Mouse (Mus musculus): ENCODE results near the gene Cyp4f39.
A peak's percentile ranks its signal among the peaks of the same experiment; 100 is the strongest.

Gene Cyp4f39

GRCm38 (mm10) chr17:32452482-32452881 is at the start of gene Cyp4f39:
TSS of gene Cyp4f39 (plus strand) at chr17:32452723.
- DNase-seq = peak; percentile 10 to 26

GRCm38 (mm10) chr17:32402779-32403157 is 49.8 kb upstream of the Cyp4f39 start:
- peak; percentile 67 to 69 for DNase-seq

- DNase-seq = peak; percentile 63 to 69
Measured at GRCm38 (mm10) chr17:32403417-32403816, 49.1 kb upstream of the Cyp4f39 start, which contains the start of gene Rasal3. TSS of gene Rasal3 (minus strand) at chr17:32403583.

- DNase-seq = no peak
Measured at GRCm38 (mm10) chr17:32411898-32412297, 40.6 kb upstream of the Cyp4f39 start.

- DNase-seq = no peak
Measured at GRCm38 (mm10) chr17:32415417-32416020, 37.0 kb upstream of the Cyp4f39 start.

GRCm38 (mm10) chr17:32416771-32417170 is 35.8 kb upstream of the Cyp4f39 start:
- DNase-seq = no peak

- DNase-seq = no peak
Measured at GRCm38 (mm10) chr17:32419989-32420388, 32.5 kb upstream of the Cyp4f39 start.

GRCm38 (mm10) chr17:32420781-32421180 is 31.7 kb upstream of the Cyp4f39 start:
- no peak for DNase-seq

GRCm38 (mm10) chr17:32424034-32424433 is 28.5 kb upstream of the Cyp4f39 start, which contains the start of gene Pglyrp2:
TSS of gene Pglyrp2 (minus strand) at chr17:32424167.
- peak; percentile 30 to 41 for DNase-seq

- DNase-seq = no peak
Measured at GRCm38 (mm10) chr17:32426610-32427009, 25.9 kb upstream of the Cyp4f39 start.

- DNase-seq = peak; percentile 23 to 49
Measured at GRCm38 (mm10) chr17:32431972-32432371, 20.6 kb upstream of the Cyp4f39 start.

- no peak for DNase-seq
Measured at GRCm38 (mm10) chr17:32434324-32434723, 18.2 kb upstream of the Cyp4f39 start.

GRCm38 (mm10) chr17:32435151-32435550 is 17.4 kb upstream of the Cyp4f39 start:
- DNase-seq = no peak

- DNase-seq = no peak
Measured at GRCm38 (mm10) chr17:32437106-32437505, 15.4 kb upstream of the Cyp4f39 start.

- DNase-seq = no peak
Measured at GRCm38 (mm10) chr17:32443245-32443644, 9.3 kb upstream of the Cyp4f39 start.

GRCm38 (mm10) chr17:32445016-32445415 is 7.5 kb upstream of the Cyp4f39 start:
- DNase-seq = no peak

- no peak for DNase-seq
Measured at GRCm38 (mm10) chr17:32447195-32447594, 5.3 kb upstream of the Cyp4f39 start.

GRCm38 (mm10) chr17:32449042-32449441 is 3.5 kb upstream of the Cyp4f39 start:
- DNase-seq = no peak

- no peak for DNase-seq
Measured at GRCm38 (mm10) chr17:32450844-32451537, 1.5 kb upstream of the Cyp4f39 start.

GRCm38 (mm10) chr17:32454188-32454587 is 1.7 kb downstream of the Cyp4f39 start:
- no peak for DNase-seq

- DNase-seq = no peak
Measured at GRCm38 (mm10) chr17:32454997-32455396, 2.5 kb downstream of the Cyp4f39 start.

- DNase-seq = no peak
Measured at GRCm38 (mm10) chr17:32468494-32468893, 16.0 kb downstream of the Cyp4f39 start.

GRCm38 (mm10) chr17:32470795-32471194 is 18.3 kb downstream of the Cyp4f39 start:
- DNase-seq = no peak

GRCm38 (mm10) chr17:32472176-32472575 is 19.7 kb downstream of the Cyp4f39 start:
- no peak for DNase-seq
